Mouse (Mus musculus) lung, postnatal 0 days (tissue): ENCODE measurements around the gene Drc1. TPM values are rescaled to one million over a fixed set of nuclear protein-coding genes. Genes with fewer than 3 reads are reported as not detected.

Experiments
- ATAC-seq: fragments of 200-750 bp; cut with Nextera tagmentation; 2 replicates; pipeline ENCODE4 v1.8.0; 2017; ENCODE audit warnings: moderate library complexity
- DNase-seq: peaks from one replicate; pipeline ENCODE4 v3.0.0-alpha.2; 2016; ENCODE audit warnings: low spot score
- H3K27ac ChIP-seq: fragments of 300-500 bp; sonication (generic); 2 replicates; pipeline ENCODE4 v1.5.1; 2014; ENCODE audit warnings: antibody characterized with exemption, mild to moderate bottlenecking, low read length, mixed read lengths
- H3K27me3 ChIP-seq: fragments of 300-500 bp; sonication (generic); replicated peaks from 2 replicates; pipeline ENCODE4 v1.6.1; 2014; ENCODE audit warnings: low read length, mixed read lengths; ENCODE audit not compliant: insufficient read depth
- H3K36me3 ChIP-seq: fragments of 300-500 bp; sonication (generic); 2 replicates; pipeline ENCODE4 v1.6.1; 2014; ENCODE audit warnings: low read length, mixed read lengths; ENCODE audit not compliant: insufficient read depth
- H3K4me1 ChIP-seq: fragments of 300-500 bp; sonication (generic); 2 replicates; pipeline ENCODE4 v1.6.1; 2014; ENCODE audit warnings: antibody characterized with exemption, low read depth, low read length, mixed read lengths; ENCODE audit not compliant: insufficient read depth
- H3K4me2 ChIP-seq: fragments of 300-500 bp; sonication (generic); replicated peaks from 2 replicates; pipeline ENCODE4 v1.6.1; 2014; ENCODE audit warnings: low read depth, mild to moderate bottlenecking, low read length, moderate library complexity, mixed read lengths
- H3K4me3 ChIP-seq: fragments of 300-500 bp; sonication (generic); 2 replicates; pipeline ENCODE4 v1.5.1; 2014; ENCODE audit warnings: low read depth, low read length
- H3K9ac ChIP-seq: fragments of 300-500 bp; sonication (generic); replicated peaks from 2 replicates; pipeline ENCODE4 v1.6.1; 2014; ENCODE audit warnings: low read depth, mild to moderate bottlenecking
- H3K9me3 ChIP-seq: fragments of 300-500 bp; sonication (generic); 2 replicates; pipeline ENCODE4 v1.6.1; 2016; ENCODE audit warnings: low read length, mixed read lengths
- CTCF ChIP-seq: IDR thresholded peaks from 2 replicates; pipeline ENCODE4 v1.5.1; 2016; ENCODE audit warnings: antibody characterized with exemption, mild to moderate bottlenecking
- EP300 ChIP-seq: IDR thresholded peaks from 2 replicates; pipeline ENCODE4 v1.6.1; 2016; ENCODE audit warnings: antibody characterized with exemption, mild to moderate bottlenecking, control low read depth
- WGBS: fragments of 180-500 bp; shearing (Covaris S2); extraction: QIAGEN DNeasy Blood & Tissue Kit; methylation state at CpG from one replicate; pipeline ENCODE4 v1.1.7; 2014; 5-methylcytosine and 5-hydroxymethylcytosine counted together
- polyA plus RNA-seq: library from polyadenylated mRNA; unstranded; fragments of >200 nt; fragmentation: Nextera tagmentation; extraction: Ambion mirVana; gene quantifications from 2 replicates; pipeline ENCODE4 v1.2.1, GENCODE M21; 2015

Gene Drc1
- polyA plus RNA-seq, 1 experiment from 2014 or later = 6.5 TPM

- Histone ChIP-seq H3K9ac (no peak overlapping the region), H3K36me3 (peaks cover 12% of the 10 kb centered on the region; the same call in 1 of the 2 replicates), H3K4me1 (no peaks in the 10 kb centered on the region), H3K4me2 (no peak overlapping the region), H3K9me3 (no peaks in the 10 kb centered on the region), H3K27ac (no peak overlapping the region), H3K27me3 (no peaks in the 10 kb centered on the region), H3K4me3 (no peak overlapping the region)
- DNase-seq = peak; percentile 25
- 54% methylated on average over 12 of the region's 12 CpGs for WGBS
- TF ChIP-seq CTCF (peak; percentile 31), EP300 (no peak)
- ATAC-seq = peak; percentile 60
Observed at GRCm38 (mm10) chr5:30255567-30256354, 25.4 kb upstream of the Drc1 start.

DNA sequence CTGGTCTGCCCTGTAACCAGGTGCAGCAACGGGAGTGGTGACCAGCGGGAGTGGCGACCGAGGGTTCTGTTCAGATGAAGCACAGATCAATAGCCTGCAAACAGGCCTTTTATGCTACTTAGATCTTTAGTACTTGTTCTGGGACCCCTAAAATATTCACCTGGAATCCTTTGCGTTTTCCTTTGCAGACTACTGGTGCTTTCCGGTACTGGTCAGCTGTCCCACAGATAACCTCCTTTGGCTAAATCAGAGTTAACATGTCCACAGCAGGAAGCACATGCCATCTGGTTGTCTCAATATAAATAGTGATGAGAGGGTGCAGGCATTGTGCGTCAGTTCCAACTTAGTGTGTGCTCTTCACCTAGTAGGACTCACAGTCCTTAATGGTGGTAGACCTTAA, 22.4 kb upstream of the Drc1 start:
- H3K27me3 ChIP-seq = no peaks in the 10 kb centered on the region
- H3K4me1 ChIP-seq = no peaks in the 10 kb centered on the region
- 89% methylated on average over 7 of the region's 7 CpGs for WGBS
- ATAC-seq (no peak), DNase-seq (no peak)
- H3K9me3 ChIP-seq = no peaks in the 10 kb centered on the region
- no peak overlapping the region for H3K4me2 ChIP-seq
- no peak overlapping the region for H3K27ac ChIP-seq
- TF ChIP-seq EP300 = no peak
- TF ChIP-seq CTCF = no peak
- H3K4me3 ChIP-seq = no peak overlapping the region
- H3K9ac ChIP-seq = no peak overlapping the region
- peaks cover 12% of the 10 kb centered on the region; the same call in 1 of the 2 replicates for H3K36me3 ChIP-seq

- ATAC-seq = no peak; the same call in 1 of the 2 replicates
- DNase-seq = peak; percentile 51
- H3K27me3 ChIP-seq = no peaks in the 10 kb centered on the region
- TF ChIP-seq CTCF (no peak), EP300 (no peak)
- peaks cover under 1% of the 10 kb centered on the region for H3K36me3 ChIP-seq
- H3K27ac ChIP-seq = peak overlapping the region; percentile 29; the same call in 1 of the 2 replicates
- H3K9me3 ChIP-seq = no peaks in the 10 kb centered on the region
- H3K4me3 ChIP-seq = no peak overlapping the region
- H3K4me1 ChIP-seq = no peaks in the 10 kb centered on the region
- WGBS = 63% methylated on average over 11 of the region's 11 CpGs
- no peak overlapping the region for H3K9ac ChIP-seq
- H3K4me2 ChIP-seq = no peak overlapping the region
Observed at GRCm38 (mm10) chr5:30270571-30271190, 10.5 kb upstream of the Drc1 start.

DNA sequence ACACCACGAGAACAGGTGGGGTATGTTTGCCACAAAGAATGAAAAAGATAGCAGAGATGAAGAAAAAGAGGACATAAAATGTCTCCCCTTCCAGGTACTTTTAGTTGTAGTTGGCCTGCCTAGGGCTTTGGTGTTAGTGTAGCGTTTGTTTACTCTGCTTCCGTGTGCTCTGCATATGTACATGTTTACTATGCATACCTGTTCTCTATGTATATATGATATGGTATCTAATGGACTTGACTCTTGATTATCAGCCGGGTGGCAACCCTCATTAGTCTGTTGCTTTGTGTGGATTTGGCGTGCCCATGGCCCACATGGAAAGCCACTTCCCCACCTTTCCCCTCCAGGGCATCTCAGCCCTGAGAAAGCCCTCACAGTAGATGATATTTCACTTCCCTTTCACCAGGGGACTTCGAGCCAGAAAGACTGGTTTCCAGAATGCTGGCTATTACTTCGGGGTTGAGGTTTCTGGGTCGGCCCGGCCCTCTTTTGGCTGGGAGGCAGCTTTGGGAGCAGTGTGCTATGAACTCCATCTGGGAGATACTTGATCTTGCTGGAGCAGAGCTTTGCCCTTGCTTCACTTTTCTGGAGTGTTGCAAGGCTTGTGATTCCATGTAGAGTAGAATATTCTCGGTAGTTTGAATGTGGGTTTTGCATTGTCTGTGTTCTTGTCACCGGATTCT, 9.4 kb upstream of the Drc1 start:
- H3K27ac ChIP-seq = no peak overlapping the region
- 67% methylated on average over 11 of the region's 11 CpGs for WGBS
- H3K4me1 ChIP-seq = no peaks in the 10 kb centered on the region
- no peak for TF ChIP-seq EP300
- peak; percentile 8; the same call in 1 of the 2 replicates for TF ChIP-seq CTCF
- no peaks in the 10 kb centered on the region; the same call in 1 of the 2 replicates for H3K36me3 ChIP-seq
- DNase-seq (peak; percentile 74), ATAC-seq (peak; percentile 79)
- no peak overlapping the region for H3K9ac ChIP-seq
- no peak overlapping the region for H3K4me3 ChIP-seq
- no peak overlapping the region for H3K4me2 ChIP-seq
- H3K9me3 ChIP-seq = no peaks in the 10 kb centered on the region
- no peaks in the 10 kb centered on the region for H3K27me3 ChIP-seq

GRCm38 (mm10) chr5:30276361-30276760, 4.8 kb upstream of the Drc1 start:
- ATAC-seq = no peak
- H3K9me3 ChIP-seq = no peaks in the 10 kb centered on the region
- no peaks in the 10 kb centered on the region for H3K27me3 ChIP-seq
- no peak overlapping the region for H3K27ac ChIP-seq
- H3K4me3 ChIP-seq = no peak overlapping the region
- no peaks in the 10 kb centered on the region for H3K4me1 ChIP-seq
- no peak overlapping the region for H3K4me2 ChIP-seq
- no peak overlapping the region for H3K9ac ChIP-seq
- TF ChIP-seq CTCF (no peak), EP300 (no peak)
- DNase-seq = no peak
- 86% methylated on average over 2 of the region's 2 CpGs for WGBS
- H3K36me3 ChIP-seq = no peaks in the 10 kb centered on the region

GRCm38 (mm10) chr5:30278952-30279351, 2.2 kb upstream of the Drc1 start:
- DNase-seq = no peak
- no peak overlapping the region for H3K4me2 ChIP-seq
- no peak overlapping the region for H3K4me3 ChIP-seq
- H3K4me1 ChIP-seq = no peaks in the 10 kb centered on the region
- no peaks in the 10 kb centered on the region for H3K9me3 ChIP-seq
- WGBS = 48% methylated on average over 3 of the region's 3 CpGs
- no peak overlapping the region for H3K27ac ChIP-seq
- H3K36me3 ChIP-seq = no peaks in the 10 kb centered on the region
- H3K9ac ChIP-seq = no peak overlapping the region
- ATAC-seq = no peak
- TF ChIP-seq EP300 (no peak), CTCF (no peak)
- no peaks in the 10 kb centered on the region for H3K27me3 ChIP-seq
